Mouse (Mus musculus) forebrain, embryonic 11.5 days (tissue): ENCODE results near the gene Nlgn3. TPM values are rescaled to one million over a fixed set of nuclear protein-coding genes. Genes with fewer than 3 reads are reported as not detected.

ENCODE experiments used
- ATAC-seq: fragments of 200-750 bp; cut with Nextera tagmentation; replicated peaks from 2 replicates; pipeline ENCODE4 v1.8.0; 2017; ENCODE audit warnings: moderate TSS enrichment; ENCODE audit not compliant: low FRiP score
- DNase-seq: peaks from one replicate; pipeline ENCODE4 v3.0.0-alpha.2; 2017; ENCODE audit warnings: low spot score
- H3K27ac ChIP-seq: fragments of 300-500 bp; sonication (generic); 2 replicates; pipeline ENCODE4 v1.5.1; 2014; ENCODE audit warnings: low read depth, low read length
- H3K27me3 ChIP-seq: fragments of 300-500 bp; sonication (generic); 2 replicates; pipeline ENCODE4 v1.6.1; 2014; ENCODE audit warnings: mild to moderate bottlenecking, low read length, mixed read lengths; ENCODE audit not compliant: control insufficient read depth, insufficient read depth
- H3K36me3 ChIP-seq: fragments of 300-500 bp; sonication (generic); 2 replicates; pipeline ENCODE4 v1.6.1; 2014; ENCODE audit warnings: mild to moderate bottlenecking, low read length, moderate library complexity, mixed read lengths; ENCODE audit not compliant: control insufficient read depth, insufficient read depth
- H3K4me1 ChIP-seq: fragments of 300-500 bp; sonication (generic); replicated peaks from 2 replicates; pipeline ENCODE4 v1.6.1; 2014; ENCODE audit warnings: low read length, mixed read lengths; ENCODE audit not compliant: control insufficient read depth, insufficient read depth
- H3K4me2 ChIP-seq: fragments of 300-500 bp; sonication (generic); 2 replicates; pipeline ENCODE4 v1.6.1; 2014; ENCODE audit warnings: low read depth, mild to moderate bottlenecking, low read length, moderate library complexity, mixed read lengths; ENCODE audit not compliant: severe bottlenecking
- H3K4me3 ChIP-seq: fragments of 300-500 bp; sonication (generic); 2 replicates; pipeline ENCODE4 v1.5.1; 2014; ENCODE audit warnings: low read depth, low read length
- H3K9ac ChIP-seq: fragments of 300-500 bp; sonication (generic); 2 replicates; pipeline ENCODE4 v1.6.1; 2014; ENCODE audit warnings: low read length
- H3K9me3 ChIP-seq: fragments of 300-500 bp; sonication (generic); 2 replicates; pipeline ENCODE4 v1.6.1; 2016; ENCODE audit warnings: low read length, mixed read lengths; ENCODE audit not compliant: control insufficient read depth
- WGBS: fragments of 180-500 bp; shearing (Covaris S2); extraction: QIAGEN DNeasy Blood & Tissue Kit; methylation state at CpG from one replicate; pipeline ENCODE4 v1.1.7; 2014; 5-methylcytosine and 5-hydroxymethylcytosine counted together
- polyA plus RNA-seq: library from polyadenylated mRNA; unstranded; fragments of >200 nt; fragmentation: Nextera tagmentation; extraction: Ambion mirVana; gene quantifications from 2 replicates; pipeline ENCODE4 v1.2.1, GENCODE M21; 2014

The Nlgn3 gene
- polyA plus RNA-seq, 1 experiment from 2014 or later: 28.1 TPM

DNA sequence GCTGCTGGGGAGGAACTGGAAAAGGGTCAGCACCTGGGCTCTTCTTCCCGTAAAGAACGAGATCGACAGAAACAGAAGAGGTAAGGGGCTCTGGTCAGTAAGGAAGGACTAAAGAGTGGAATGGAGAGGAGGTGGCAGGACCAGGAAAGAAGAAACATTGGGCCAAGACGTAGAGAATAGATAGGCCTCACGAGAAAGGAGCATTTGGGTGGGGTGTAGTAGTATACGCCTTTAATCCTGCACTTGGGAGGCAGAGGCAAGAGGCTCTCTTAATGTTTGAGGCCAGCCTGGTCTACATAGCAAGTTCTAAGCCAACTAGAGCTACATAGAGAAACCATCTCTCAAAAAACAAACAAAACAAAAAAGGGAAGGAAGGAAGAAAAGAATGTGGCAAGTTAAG, 10.5 kb upstream of the Nlgn3 start:
- Histone ChIP-seq H3K27ac (no peak overlapping the region), H3K27me3 (no peaks in the 10 kb centered on the region; the same call in 1 of the 2 replicates), H3K4me3 (no peak overlapping the region), H3K4me2 (no peak overlapping the region), H3K9ac (no peak overlapping the region), H3K4me1 (no peaks in the 10 kb centered on the region), H3K9me3 (no peaks in the 10 kb centered on the region), H3K36me3 (peaks cover 3% of the 10 kb centered on the region; the same call in 1 of the 2 replicates)
- 88% methylated on average over 6 of the region's 6 CpGs for WGBS
- no peak for DNase-seq
- ATAC-seq: no peak

DNA sequence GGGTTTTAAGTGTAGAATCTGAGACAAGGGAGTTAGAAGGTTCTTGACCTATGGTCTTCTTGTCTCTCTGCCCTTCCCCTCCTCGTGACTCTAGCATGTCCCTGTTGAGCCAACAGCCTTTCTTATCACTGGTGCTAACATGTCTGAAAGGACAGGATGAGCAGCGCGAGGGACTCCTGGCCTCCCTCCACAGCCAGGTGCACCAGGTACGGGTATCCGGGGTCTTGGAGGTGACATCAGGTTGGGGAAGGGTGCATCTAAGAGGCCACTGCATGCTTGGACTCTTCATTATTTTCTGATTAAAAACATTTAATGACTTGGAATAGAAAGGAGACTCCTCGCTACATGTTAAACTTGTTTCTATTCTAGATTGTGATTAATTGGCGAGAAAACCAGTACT, 9.9 kb upstream of the Nlgn3 start:
- no peak overlapping the region for H3K4me2 ChIP-seq
- DNase-seq: no peak
- no peak for ATAC-seq
- peaks cover 2% of the 10 kb centered on the region; the same call in 1 of the 2 replicates for H3K36me3 ChIP-seq
- no peak overlapping the region for H3K4me3 ChIP-seq
- no peak overlapping the region for H3K27ac ChIP-seq
- WGBS: 91% methylated on average over 7 of the region's 7 CpGs
- H3K27me3 ChIP-seq: no peaks in the 10 kb centered on the region; the same call in 1 of the 2 replicates
- no peaks in the 10 kb centered on the region for H3K4me1 ChIP-seq
- H3K9ac ChIP-seq: no peak overlapping the region
- no peaks in the 10 kb centered on the region for H3K9me3 ChIP-seq

GRCm38 (mm10) chrX:101290111-101290510, 8.9 kb upstream of the Nlgn3 start:
- no peak overlapping the region for H3K4me2 ChIP-seq
- peaks cover 2% of the 10 kb centered on the region; the same call in 1 of the 2 replicates for H3K36me3 ChIP-seq
- H3K4me1 ChIP-seq: no peaks in the 10 kb centered on the region
- H3K9me3 ChIP-seq: no peaks in the 10 kb centered on the region
- WGBS: 91% methylated on average over 10 of the region's 10 CpGs
- H3K4me3 ChIP-seq: no peak overlapping the region
- DNase-seq (no peak), ATAC-seq (no peak)
- no peak overlapping the region for H3K27ac ChIP-seq
- no peak overlapping the region for H3K9ac ChIP-seq
- H3K27me3 ChIP-seq: no peaks in the 10 kb centered on the region; the same call in 1 of the 2 replicates

GRCm38 (mm10) chrX:101299473-101300426, 782 bp downstream of the Nlgn3 start:
- H3K9ac ChIP-seq: peak overlapping the region; percentile 57
- peak overlapping the region; percentile 53 for H3K27ac ChIP-seq
- ATAC-seq (peak; percentile 81), DNase-seq (peak; percentile 77)
- H3K36me3 ChIP-seq: no peaks in the 10 kb centered on the region
- peaks cover 12% of the 10 kb centered on the region for H3K4me1 ChIP-seq
- H3K4me3 ChIP-seq: peak overlapping the region; percentile 38
- WGBS: 18% methylated on average over 11 of the region's 13 CpGs
- peak overlapping the region; percentile 51 for H3K4me2 ChIP-seq
- no peaks in the 10 kb centered on the region; the same call in 1 of the 2 replicates for H3K27me3 ChIP-seq
- no peaks in the 10 kb centered on the region for H3K9me3 ChIP-seq

DNA sequence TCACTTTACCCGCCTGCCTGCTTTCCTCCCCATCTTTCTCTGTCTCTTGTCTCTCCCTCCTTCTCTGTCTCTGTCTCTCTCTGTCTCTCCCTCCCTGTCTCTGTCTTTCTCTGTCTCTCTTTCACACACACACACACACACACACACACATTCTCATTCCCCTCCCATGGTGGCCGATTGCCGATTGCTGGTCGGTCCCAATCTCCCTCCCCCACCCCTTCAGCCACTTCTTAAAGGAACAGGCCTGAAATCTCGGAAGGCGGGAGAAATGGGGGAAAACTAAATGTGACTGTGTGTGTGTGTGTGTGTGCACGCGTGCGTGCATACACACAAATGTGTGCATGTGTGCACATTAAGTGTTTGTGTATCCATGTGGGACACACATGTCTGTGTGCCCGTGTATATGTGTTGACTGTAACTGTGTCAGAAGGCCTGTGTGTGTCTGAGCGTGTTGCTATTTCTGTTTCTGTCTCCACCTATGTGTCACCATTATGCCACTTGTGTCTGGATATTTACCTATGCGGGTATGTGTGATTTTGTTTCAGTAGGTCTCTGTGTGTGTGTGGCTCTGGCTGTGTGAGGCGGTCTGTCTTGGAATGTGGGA, 1.6 kb downstream of the Nlgn3 start:
- H3K36me3 ChIP-seq: no peaks in the 10 kb centered on the region
- ATAC-seq (peak; percentile 60), DNase-seq (peak; percentile 68)
- peaks cover 12% of the 10 kb centered on the region for H3K4me1 ChIP-seq
- WGBS: 26% methylated on average over 13 of the region's 13 CpGs
- H3K27ac ChIP-seq: peak overlapping the region; percentile 37; the same call in 1 of the 2 replicates
- no peaks in the 10 kb centered on the region for H3K9me3 ChIP-seq
- peak overlapping the region; percentile 41 for H3K9ac ChIP-seq
- peak overlapping the region; percentile 51 for H3K4me2 ChIP-seq
- peak overlapping the region; percentile 38 for H3K4me3 ChIP-seq
- H3K27me3 ChIP-seq: no peaks in the 10 kb centered on the region; the same call in 1 of the 2 replicates

GRCm38 (mm10) chrX:101301654-101302053, 2.7 kb downstream of the Nlgn3 start:
- peaks cover 3% of the 10 kb centered on the region; the same call in 1 of the 2 replicates for H3K27me3 ChIP-seq
- ATAC-seq: no peak
- WGBS: 69% methylated on average over 9 of the region's 9 CpGs

DNA sequence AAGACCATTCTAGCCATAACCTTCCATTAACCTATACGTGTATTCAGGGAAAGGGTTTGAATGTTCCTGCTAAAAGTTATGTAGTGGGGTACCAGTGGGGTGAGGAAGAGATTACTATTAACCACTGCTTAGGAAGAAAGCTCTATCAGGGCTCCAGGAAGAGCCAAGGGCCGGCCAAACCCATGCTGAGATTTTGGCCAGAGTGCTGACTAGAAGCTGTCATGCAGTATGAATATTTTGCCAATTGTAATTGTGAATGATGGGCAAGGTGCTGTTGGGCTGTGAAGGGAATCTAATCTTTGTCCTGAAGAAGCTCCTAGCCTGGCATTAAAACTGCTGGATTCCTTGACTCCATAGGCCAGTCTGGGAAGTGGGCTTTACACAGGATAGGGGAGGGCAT, 5.7 kb downstream of the Nlgn3 start:
- Histone ChIP-seq H3K36me3 (no peaks in the 10 kb centered on the region), H3K9ac (no peak overlapping the region), H3K4me1 (peaks cover 12% of the 10 kb centered on the region), H3K4me3 (no peak overlapping the region), H3K4me2 (no peak overlapping the region), H3K9me3 (no peaks in the 10 kb centered on the region), H3K27me3 (peaks cover 3% of the 10 kb centered on the region; the same call in 1 of the 2 replicates), H3K27ac (no peak overlapping the region)
- no peak for ATAC-seq
- no peak for DNase-seq
- whole genome bisulfite sequencing: 48% methylated on average over 2 of the region's 2 CpGs

More at GRCm38 (mm10) chrX:101301654-101302053, 2.7 kb downstream of the Nlgn3 start:
- Histone ChIP-seq H3K27ac (no peak overlapping the region), H3K9ac (no peak overlapping the region; the same call in 1 of the 2 replicates), H3K4me2 (0 out of 2 replicates have a peak overlapping the region, but pooled peaks have one; percentile 1), H3K4me1 (peaks cover 12% of the 10 kb centered on the region), H3K4me3 (no peak overlapping the region), H3K36me3 (no peaks in the 10 kb centered on the region), H3K9me3 (no peaks in the 10 kb centered on the region)
- DNase-seq: no peak

- H3K4me3 ChIP-seq: no peak overlapping the region
- H3K9ac ChIP-seq: no peak overlapping the region
- H3K9me3 ChIP-seq: no peaks in the 10 kb centered on the region
- H3K27ac ChIP-seq: no peak overlapping the region
- H3K4me1 ChIP-seq: no peaks in the 10 kb centered on the region; the same call in 1 of the 2 replicates
- ATAC-seq: no peak
- DNase-seq: no peak
- H3K27me3 ChIP-seq: peaks cover 3% of the 10 kb centered on the region; the same call in 1 of the 2 replicates
- no peak overlapping the region for H3K4me2 ChIP-seq
- H3K36me3 ChIP-seq: no peaks in the 10 kb centered on the region; the same call in 1 of the 2 replicates
- 93% methylated on average over 5 of the region's 5 CpGs for WGBS
Observed at GRCm38 (mm10) chrX:101309299-101309698, 10.3 kb downstream of the Nlgn3 start.
